Mouse (Mus musculus) ZHBTc4 (cell line): ENCODE measurements at regions not wholly inside any gene's neighbourhood (a gene's known extent, or its start where the extent isn't known, plus 50 kb on each side); places are given as distances from the start of the nearest gene placed in this dataset.
"Not testable (repeated sequence)": the region's sequence is repeated elsewhere in the genome, so short reads cannot be mapped to it uniquely, and the experiment has no call there.

ENCODE experiments used
- DNase-seq: peaks from one replicate; pipeline ENCODE4 v3.0.0-alpha.2; 2011; ENCODE audit warnings: low read depth, low spot score

GRCm38 (mm10) chr12:97218445-97218844 lies 1040.8 kb downstream of the Galc start:
- no peak for DNase-seq

- DNase-seq, result no peak
These were observed 1041.7 kb downstream of the Galc start for GRCm38 (mm10) chr12:97217608-97218007.

- DNase-seq, result no peak
These were observed 1055.4 kb downstream of the Galc start for GRCm38 (mm10) chr12:97203636-97204389.

GRCm38 (mm10) chr12:97161853-97162252 lies 1097.4 kb downstream of the Galc start:
- DNase-seq, result no peak

- no peak for DNase-seq
These were observed 1097.8 kb downstream of the Galc start for GRCm38 (mm10) chr12:97161429-97161828.

GRCm38 (mm10) chr12:97158332-97158731 lies 1100.9 kb downstream of the Galc start:
- DNase-seq, result no peak

GRCm38 (mm10) chr12:97157748-97158147 lies 1101.5 kb downstream of the Galc start:
- DNase-seq, result no peak

- DNase-seq, result no peak
These were observed 1102.7 kb downstream of the Galc start for GRCm38 (mm10) chr12:97156499-97157110.

- no peak for DNase-seq
These were observed 1116.5 kb downstream of the Galc start for GRCm38 (mm10) chr12:97142720-97143119.

- DNase-seq, result no peak
These were observed 1121.3 kb downstream of the Galc start for GRCm38 (mm10) chr12:97137924-97138323.

GRCm38 (mm10) chr12:97130276-97130675 lies 1129.0 kb downstream of the Galc start:
- DNase-seq, result peak; percentile 37

- DNase-seq, result no peak
These were observed 1168.6 kb downstream of the Galc start for GRCm38 (mm10) chr12:97090577-97091214.

GRCm38 (mm10) chr12:97061352-97061895 lies 1197.8 kb downstream of the Galc start:
- not testable (repeated sequence) for DNase-seq

- DNase-seq, result no peak
These were observed 1211.6 kb downstream of the Galc start for GRCm38 (mm10) chr12:97047674-97048073.
